Mouse (Mus musculus): ENCODE measurements at regions not wholly inside any gene's neighbourhood (a gene's known extent, or its start where the extent isn't known, plus 50 kb on each side); places are given as distances from the start of the nearest gene placed in this dataset.

DNA sequence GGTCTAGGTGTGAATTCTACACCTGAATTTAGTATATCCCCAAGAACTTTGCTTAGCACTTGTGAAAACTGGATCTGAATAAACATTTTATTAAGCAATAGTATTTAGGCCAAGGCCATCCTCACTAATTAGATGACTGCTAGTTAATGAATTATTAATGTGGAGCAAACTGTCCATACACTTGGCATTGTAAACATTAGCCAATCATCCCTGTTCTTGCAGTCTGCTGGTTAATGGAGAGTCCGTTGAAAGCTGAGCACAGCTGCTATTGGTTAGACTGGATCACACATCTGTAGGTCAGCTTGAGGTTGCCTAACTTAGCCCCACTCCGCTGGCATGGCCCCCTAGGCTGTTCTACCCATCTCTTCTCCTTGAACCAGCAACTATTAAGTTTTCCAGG lies 826.2 kb upstream of the 4930452B06Rik start:
- ATAC-seq (replicated peaks; ENCODE audit: poor library complexity, severe bottlenecking) = no peak

DNA sequence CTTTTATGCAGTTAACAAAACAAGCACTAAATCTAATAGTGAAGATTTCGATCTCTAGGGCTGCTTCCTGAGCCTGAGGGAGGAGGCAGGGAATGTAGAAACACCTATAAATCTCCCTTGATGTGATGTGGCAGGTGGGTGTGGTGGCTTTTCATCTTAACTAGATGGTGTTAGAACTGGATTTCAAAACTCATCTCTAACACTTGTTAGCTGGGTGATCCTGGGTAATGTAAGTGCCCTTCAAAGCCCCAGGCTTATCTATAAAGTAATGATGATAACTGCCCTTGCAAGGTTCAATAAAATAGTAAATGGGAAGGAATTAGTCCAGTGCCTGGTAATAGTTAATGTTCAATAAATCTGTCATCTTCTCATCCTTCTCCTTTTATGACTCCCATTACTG lies 822.5 kb upstream of the 4930452B06Rik start:
- ATAC-seq (replicated peaks; ENCODE audit: poor library complexity, severe bottlenecking) = no peak

GRCm38 (mm10) chr14:9478981-9479380 lies 812.9 kb upstream of the 4930452B06Rik start:
- ATAC-seq (replicated peaks; ENCODE audit: poor library complexity, severe bottlenecking) = no peak

DNA sequence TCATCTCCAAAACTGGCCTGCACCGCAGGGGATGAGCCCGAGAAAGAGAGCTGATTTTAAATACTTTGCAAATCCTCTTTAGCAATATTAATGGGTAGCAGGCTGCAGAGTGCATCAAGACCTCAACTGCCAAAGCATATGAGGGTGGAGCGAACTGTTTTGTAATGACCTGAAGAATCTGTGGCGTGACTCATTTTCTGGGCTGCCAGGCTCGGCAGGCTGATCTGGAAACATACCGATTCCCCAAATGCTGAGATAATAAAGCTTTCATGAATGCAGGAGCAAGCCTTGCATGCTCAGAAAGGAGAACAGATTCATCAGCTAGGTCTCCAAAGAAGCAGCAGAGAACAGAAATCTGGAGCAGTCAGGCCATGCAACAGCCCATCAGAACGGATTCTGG lies 809.1 kb upstream of the 4930452B06Rik start:
- no peak for ATAC-seq (replicated peaks; ENCODE audit: poor library complexity, severe bottlenecking)

- no peak for ATAC-seq (replicated peaks; ENCODE audit: poor library complexity, severe bottlenecking)
These were observed 803.6 kb upstream of the 4930452B06Rik start for GRCm38 (mm10) chr14:9469686-9470085.

DNA sequence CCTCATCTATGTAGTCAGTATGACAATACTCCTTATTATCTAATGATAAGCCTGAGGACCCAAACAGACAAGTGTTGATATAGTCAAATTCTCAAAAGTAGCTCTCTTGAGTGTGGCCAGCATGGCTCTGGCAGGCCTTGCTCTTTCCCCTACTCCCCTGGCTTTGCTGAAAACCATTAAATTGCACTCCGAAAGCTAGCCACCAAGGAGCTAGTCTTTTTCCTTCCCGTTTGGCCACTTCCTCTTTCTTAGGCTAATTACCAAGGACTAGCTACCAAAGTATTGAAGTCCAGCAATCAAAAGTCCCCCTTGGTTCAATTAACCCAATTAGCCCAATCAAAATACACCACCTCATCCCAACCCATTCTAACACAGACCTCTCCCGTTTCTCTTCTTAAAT lies 802.6 kb upstream of the 4930452B06Rik start:
- peak; percentile 62 for ATAC-seq (replicated peaks; ENCODE audit: poor library complexity, severe bottlenecking)

DNA sequence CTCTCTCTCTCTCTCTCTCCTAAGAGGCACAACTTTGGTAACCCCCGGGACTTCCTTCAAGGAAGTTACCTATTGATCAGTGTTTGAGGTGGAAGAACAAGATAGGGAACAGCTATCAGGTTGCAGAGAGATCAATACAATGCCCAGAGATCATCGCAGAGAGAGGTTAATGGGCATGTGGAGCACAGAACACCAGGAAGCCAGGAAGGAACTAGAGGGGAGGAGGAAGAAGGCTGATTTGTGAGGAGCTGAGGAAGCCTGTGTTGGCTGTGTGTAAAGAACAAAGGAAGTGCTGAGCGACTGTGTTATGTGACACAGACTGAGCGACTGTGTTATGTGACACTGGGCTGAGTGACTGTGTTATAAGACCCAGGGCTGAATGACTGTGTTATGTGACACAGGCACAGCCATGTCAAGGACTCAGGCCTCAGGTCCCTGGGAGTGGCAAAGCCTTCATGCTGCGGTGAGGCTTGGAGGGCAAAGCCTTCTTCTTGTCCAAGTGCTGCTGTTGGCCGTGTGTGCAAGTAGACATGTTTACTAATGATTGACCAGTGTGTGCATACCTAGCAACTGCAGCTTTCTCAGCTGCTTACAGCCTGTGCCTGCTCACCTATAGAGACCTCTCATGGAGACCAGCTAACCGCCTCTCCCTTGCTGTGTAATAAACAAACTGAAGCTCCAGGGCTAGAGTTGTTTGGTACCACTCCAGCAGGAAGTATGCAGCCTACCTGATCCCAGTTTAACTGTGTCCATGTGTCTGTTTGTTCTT lies 801.8 kb upstream of the 4930452B06Rik start:
- ATAC-seq (replicated peaks; ENCODE audit: poor library complexity, severe bottlenecking) = no peak

DNA sequence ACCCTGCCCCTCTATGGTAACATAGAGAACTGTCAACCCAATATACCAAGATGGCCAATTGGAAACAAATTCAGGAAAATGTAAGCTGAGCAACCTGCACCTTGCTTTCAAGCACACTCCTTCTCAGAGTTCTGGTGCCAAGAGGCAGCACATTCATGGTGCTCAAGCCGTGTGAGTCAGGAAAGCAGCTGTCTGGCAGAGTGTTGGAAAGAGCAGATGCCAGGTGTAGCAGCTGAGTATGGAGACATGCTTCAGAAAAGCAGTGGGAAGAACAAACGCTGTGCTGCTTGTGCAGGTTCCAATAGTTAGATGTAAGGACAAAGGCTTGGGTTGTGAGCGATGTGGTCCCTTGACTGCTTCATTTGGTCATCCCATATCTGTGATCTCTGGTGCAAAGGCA lies 794.0 kb upstream of the 4930452B06Rik start:
- no peak for ATAC-seq (replicated peaks; ENCODE audit: poor library complexity, severe bottlenecking)

DNA sequence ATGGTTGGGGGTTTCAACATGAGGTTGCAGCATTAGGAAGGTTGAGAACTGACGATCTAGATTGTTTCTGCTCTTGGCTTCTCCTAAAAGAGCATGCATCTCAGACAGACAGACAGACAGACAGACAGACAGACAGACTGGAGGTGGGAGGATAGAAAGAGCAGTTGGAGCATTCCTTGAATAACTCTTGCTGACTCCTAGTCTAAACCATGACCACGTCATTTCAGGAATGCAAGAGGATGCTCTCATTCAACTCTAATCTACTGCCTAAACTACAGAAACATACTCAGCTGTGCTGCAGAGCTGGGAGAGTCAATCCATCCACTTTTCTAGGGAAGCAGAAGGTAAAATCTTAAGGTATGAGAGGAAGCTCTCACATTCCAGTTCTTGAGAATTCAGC lies 792.8 kb upstream of the 4930452B06Rik start:
- ATAC-seq (replicated peaks; ENCODE audit: poor library complexity, severe bottlenecking) = no peak

DNA sequence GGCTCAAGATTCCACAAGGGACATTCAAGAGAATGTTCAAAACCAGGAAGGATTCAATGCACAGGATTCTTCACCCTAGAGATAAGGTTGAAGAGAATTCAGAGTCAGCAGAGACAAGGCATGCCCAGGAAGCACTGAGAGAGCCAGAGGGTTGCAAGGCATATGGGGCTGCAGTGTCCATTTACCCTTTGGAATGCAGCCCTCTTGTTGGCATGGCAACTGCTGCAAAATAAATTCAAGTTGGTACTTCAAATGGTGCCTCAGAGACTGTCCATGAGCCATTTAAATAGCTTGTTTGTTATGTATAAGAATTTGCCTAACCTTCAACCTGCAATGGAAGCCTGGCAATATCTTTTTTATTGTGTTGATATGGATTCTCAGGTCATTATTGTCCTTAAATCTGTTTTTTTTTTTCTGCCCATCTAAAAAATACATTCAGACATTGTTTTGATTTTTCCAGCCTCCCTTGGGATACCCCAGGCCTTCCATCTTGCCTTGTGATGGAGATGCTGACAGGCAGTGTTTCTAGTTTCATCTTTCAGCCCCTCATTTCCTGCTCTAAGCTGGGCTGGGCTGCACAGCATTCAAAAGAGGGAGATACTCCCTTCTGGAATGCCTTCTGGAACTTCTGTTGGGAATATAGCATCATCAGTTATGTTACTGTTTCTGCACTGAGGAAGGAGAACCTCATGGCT lies 791.9 kb upstream of the 4930452B06Rik start:
- no peak for ATAC-seq (replicated peaks; ENCODE audit: poor library complexity, severe bottlenecking)

- ATAC-seq (replicated peaks; ENCODE audit: poor library complexity, severe bottlenecking) = no peak
These were observed 789.9 kb upstream of the 4930452B06Rik start for GRCm38 (mm10) chr14:9455986-9456385.

- ATAC-seq (replicated peaks; ENCODE audit: poor library complexity, severe bottlenecking) = no peak
These were observed 783.9 kb upstream of the 4930452B06Rik start for GRCm38 (mm10) chr14:9449942-9450341.

DNA sequence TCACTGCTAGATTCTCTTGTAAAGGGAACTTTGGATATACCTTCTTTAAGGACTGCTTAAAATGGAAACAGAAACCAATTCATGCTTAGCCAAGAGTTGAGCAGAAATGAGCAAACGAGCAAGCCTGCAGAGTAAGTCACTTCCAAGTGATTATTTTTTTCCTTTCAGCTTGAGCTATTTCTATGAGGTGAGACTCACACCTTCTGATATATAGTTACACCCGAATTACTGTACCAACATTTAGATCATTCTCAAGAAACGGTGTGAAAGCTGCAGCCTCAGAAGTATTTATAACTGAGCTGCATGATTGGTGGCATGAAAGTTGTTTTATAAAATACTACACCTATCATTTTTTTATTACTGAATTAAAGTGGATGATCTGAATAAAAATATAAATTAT lies 771.9 kb upstream of the 4930452B06Rik start:
- no peak for ATAC-seq (replicated peaks; ENCODE audit: poor library complexity, severe bottlenecking)

GRCm38 (mm10) chr14:9435136-9435535 lies 769.1 kb upstream of the 4930452B06Rik start:
- no peak for ATAC-seq (replicated peaks; ENCODE audit: poor library complexity, severe bottlenecking)

- no peak for ATAC-seq (replicated peaks; ENCODE audit: poor library complexity, severe bottlenecking)
These were observed 767.1 kb upstream of the 4930452B06Rik start for GRCm38 (mm10) chr14:9433081-9433590.

- ATAC-seq (replicated peaks; ENCODE audit: poor library complexity, severe bottlenecking) = no peak
These were observed 765.8 kb upstream of the 4930452B06Rik start for GRCm38 (mm10) chr14:9431798-9432197.

DNA sequence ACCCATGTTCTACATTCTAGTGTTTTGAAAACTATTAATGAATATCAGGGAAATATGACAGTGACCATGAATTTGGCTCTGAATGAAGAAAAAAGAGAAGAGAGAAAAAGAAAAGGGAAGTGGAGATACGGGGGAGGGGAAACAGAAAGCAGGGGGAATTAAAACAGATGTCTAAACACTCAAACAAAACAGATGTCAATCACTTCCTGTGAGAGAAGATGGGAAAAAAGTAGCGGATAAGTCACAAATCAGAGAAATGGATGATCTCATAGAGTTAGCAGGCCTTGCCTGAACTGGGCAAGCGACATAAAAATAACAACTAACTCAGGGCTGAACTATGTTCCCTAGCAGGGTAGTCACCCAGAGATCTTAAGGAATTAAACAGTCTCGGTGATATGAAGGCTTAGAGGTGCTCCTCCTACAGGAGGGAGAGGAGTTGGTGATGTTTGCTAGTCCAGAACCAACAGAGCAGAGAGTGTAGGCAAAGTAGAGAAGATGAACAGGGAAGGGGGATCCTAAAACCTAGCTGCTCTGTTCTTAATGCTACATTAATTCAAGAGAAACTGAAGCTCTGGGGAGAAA lies 745.9 kb upstream of the 4930452B06Rik start:
- peak; percentile 42 for ATAC-seq (replicated peaks; ENCODE audit: poor library complexity, severe bottlenecking)

DNA sequence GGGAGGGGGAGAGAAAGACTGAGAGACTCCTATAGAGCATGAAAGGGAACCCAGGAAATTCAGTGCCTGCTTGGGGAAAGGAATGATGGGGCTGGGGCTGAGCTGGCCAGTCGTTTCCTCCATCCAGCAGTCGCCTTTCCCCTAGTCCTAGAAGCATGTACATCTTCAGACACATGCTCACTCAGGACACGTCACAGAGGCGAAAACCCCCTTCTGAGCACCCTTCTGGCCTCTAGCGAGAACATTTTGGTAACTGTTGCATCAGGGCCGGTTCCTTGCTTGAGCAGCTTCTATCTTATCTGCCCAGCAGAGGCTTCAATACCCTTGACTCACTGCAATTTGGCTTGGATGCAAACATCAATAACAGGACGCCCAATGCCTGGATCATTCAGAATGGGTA lies 737.6 kb upstream of the 4930452B06Rik start:
- ATAC-seq (replicated peaks; ENCODE audit: poor library complexity, severe bottlenecking) = no peak

DNA sequence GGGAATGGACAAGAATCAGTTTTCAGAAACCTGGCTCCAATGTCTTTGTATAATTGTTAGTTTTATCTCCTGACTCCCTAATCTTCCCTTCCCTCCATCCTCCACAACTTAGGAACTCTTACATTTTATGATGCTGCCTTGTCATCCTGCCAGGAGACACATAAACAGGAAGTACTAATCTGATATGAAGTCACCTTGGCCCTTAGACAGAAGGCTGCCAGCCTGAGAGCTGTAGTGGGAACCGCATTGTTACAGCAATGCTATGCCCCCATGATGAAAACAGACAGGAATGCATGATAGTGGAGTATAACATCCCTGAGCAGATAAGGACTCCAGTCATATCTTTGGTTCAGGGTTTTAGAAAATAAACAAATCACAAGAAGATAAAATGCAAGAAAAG lies 734.8 kb upstream of the 4930452B06Rik start:
- no peak for ATAC-seq (replicated peaks; ENCODE audit: poor library complexity, severe bottlenecking)

- peak; percentile 70 for ATAC-seq (replicated peaks; ENCODE audit: poor library complexity, severe bottlenecking)
These were observed 727.3 kb upstream of the 4930452B06Rik start for GRCm38 (mm10) chr14:9393271-9393771.

- ATAC-seq (replicated peaks; ENCODE audit: poor library complexity, severe bottlenecking) = peak; percentile 30
These were observed 724.0 kb upstream of the 4930452B06Rik start for GRCm38 (mm10) chr14:9389878-9390536.
